Mouse (Mus musculus): Measurements from ENCODE around the gene Rapgef5. TPM values are rescaled to one million over a fixed set of nuclear protein-coding genes. Genes with fewer than 3 reads are reported as not detected.

Gene Rapgef5
- polyA plus RNA-seq, 1 experiment from 2014 or later: 7.7 TPM

DNA sequence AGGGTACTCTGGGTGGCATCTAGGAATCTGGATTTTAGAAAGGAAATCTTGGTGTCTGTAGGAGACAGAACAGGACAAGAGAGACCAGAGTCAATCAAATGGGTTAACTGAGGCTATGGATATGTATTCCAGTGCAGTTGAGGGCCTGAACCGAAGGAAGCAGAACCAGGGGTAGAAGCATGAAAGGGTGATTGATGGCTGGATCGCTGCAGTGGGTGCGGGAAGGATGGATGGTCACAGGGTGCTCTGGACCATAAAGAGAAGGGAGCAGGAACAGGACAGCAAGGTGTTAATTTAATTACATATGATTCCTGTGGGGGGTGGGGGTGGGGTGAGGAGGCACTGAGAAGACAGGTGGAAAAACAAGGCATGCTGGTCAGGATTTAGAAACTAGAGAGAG, 76.3 kb downstream of the Rapgef5 start:
- Histone ChIP-seq H3K36me3 (replicated peaks; ENCODE audit: control insufficient read depth, insufficient read depth, low read depth, low read length) (no peaks in the 10 kb centered on the region), H3K4me3 (ENCODE audit: low read depth, low read length) (no peak overlapping the region), H3K27me3 (ENCODE audit: control insufficient read depth, insufficient read depth, low read length) (no peaks in the 10 kb centered on the region), H3K27ac (replicated peaks; ENCODE audit: low read depth, low read length) (no peak overlapping the region), H3K9ac (replicated peaks; ENCODE audit: low read length) (no peak overlapping the region), H3K9me3 (replicated peaks; ENCODE audit: control insufficient read depth, low read length) (no peaks in the 10 kb centered on the region), H3K4me1 (ENCODE audit: control insufficient read depth, insufficient read depth, low read length) (no peaks in the 10 kb centered on the region), H3K4me2 (ENCODE audit: low read depth, low read length) (no peak overlapping the region)
- 60% methylated on average over 3 of the region's 3 CpGs for WGBS
- DNase-seq (ENCODE audit: low spot score) (no peak), ATAC-seq (replicated peaks; ENCODE audit: insufficient number of reproducible peaks, low FRiP score, low TSS enrichment, low read depth) (no peak)

- DNase-seq (ENCODE audit: low spot score) (no peak), ATAC-seq (replicated peaks; ENCODE audit: insufficient number of reproducible peaks, low FRiP score, low TSS enrichment, low read depth) (no peak)
- Histone ChIP-seq H3K4me2 (ENCODE audit: low read depth, low read length) (no peak overlapping the region), H3K4me1 (ENCODE audit: control insufficient read depth, insufficient read depth, low read length) (no peaks in the 10 kb centered on the region), H3K27me3 (ENCODE audit: control insufficient read depth, insufficient read depth, low read length) (no peaks in the 10 kb centered on the region), H3K4me3 (ENCODE audit: low read depth, low read length) (no peak overlapping the region), H3K36me3 (replicated peaks; ENCODE audit: control insufficient read depth, insufficient read depth, low read depth, low read length) (no peaks in the 10 kb centered on the region), H3K9ac (replicated peaks; ENCODE audit: low read length) (no peak overlapping the region), H3K27ac (replicated peaks; ENCODE audit: low read depth, low read length) (no peak overlapping the region), H3K9me3 (replicated peaks; ENCODE audit: control insufficient read depth, low read length) (no peaks in the 10 kb centered on the region)
- WGBS: 65% methylated on average over 9 of the region's 9 CpGs
Observed at GRCm38 (mm10) chr12:117595179-117595578, 78.9 kb downstream of the Rapgef5 start.

GRCm38 (mm10) chr12:117598190-117598589, 81.9 kb downstream of the Rapgef5 start:
- H3K4me3 ChIP-seq (ENCODE audit: low read depth, low read length): no peak overlapping the region
- WGBS: 80% methylated on average over 2 of the region's 2 CpGs
- no peaks in the 10 kb centered on the region for H3K27me3 ChIP-seq (ENCODE audit: control insufficient read depth, insufficient read depth, low read length)
- no peak overlapping the region for H3K4me2 ChIP-seq (ENCODE audit: low read depth, low read length)
- no peaks in the 10 kb centered on the region for H3K4me1 ChIP-seq (ENCODE audit: control insufficient read depth, insufficient read depth, low read length)
- no peak overlapping the region for H3K9ac ChIP-seq (replicated peaks; ENCODE audit: low read length)
- ATAC-seq (replicated peaks; ENCODE audit: insufficient number of reproducible peaks, low FRiP score, low TSS enrichment, low read depth) (no peak), DNase-seq (ENCODE audit: low spot score) (no peak)
- no peaks in the 10 kb centered on the region for H3K36me3 ChIP-seq (replicated peaks; ENCODE audit: control insufficient read depth, insufficient read depth, low read depth, low read length)
- no peaks in the 10 kb centered on the region for H3K9me3 ChIP-seq (replicated peaks; ENCODE audit: control insufficient read depth, low read length)
- no peak overlapping the region for H3K27ac ChIP-seq (replicated peaks; ENCODE audit: low read depth, low read length)

- ATAC-seq (replicated peaks; ENCODE audit: insufficient number of reproducible peaks, low FRiP score, low TSS enrichment, low read depth) (0 out of 2 replicates have a peak, but pooled peaks have one; percentile 52), DNase-seq (ENCODE audit: low spot score) (no peak)
- H3K36me3 ChIP-seq (replicated peaks; ENCODE audit: control insufficient read depth, insufficient read depth, low read depth, low read length): no peaks in the 10 kb centered on the region
- WGBS: 62% methylated on average over 3 of the region's 3 CpGs
- H3K4me1 ChIP-seq (ENCODE audit: control insufficient read depth, insufficient read depth, low read length): no peaks in the 10 kb centered on the region
- H3K9me3 ChIP-seq (replicated peaks; ENCODE audit: control insufficient read depth, low read length): no peaks in the 10 kb centered on the region
- no peak overlapping the region for H3K4me3 ChIP-seq (ENCODE audit: low read depth, low read length)
- H3K4me2 ChIP-seq (ENCODE audit: low read depth, low read length): no peak overlapping the region
- no peak overlapping the region for H3K9ac ChIP-seq (replicated peaks; ENCODE audit: low read length)
- no peaks in the 10 kb centered on the region for H3K27me3 ChIP-seq (ENCODE audit: control insufficient read depth, insufficient read depth, low read length)
- no peak overlapping the region for H3K27ac ChIP-seq (replicated peaks; ENCODE audit: low read depth, low read length)
Observed at GRCm38 (mm10) chr12:117605966-117606365, 89.7 kb downstream of the Rapgef5 start.

DNA sequence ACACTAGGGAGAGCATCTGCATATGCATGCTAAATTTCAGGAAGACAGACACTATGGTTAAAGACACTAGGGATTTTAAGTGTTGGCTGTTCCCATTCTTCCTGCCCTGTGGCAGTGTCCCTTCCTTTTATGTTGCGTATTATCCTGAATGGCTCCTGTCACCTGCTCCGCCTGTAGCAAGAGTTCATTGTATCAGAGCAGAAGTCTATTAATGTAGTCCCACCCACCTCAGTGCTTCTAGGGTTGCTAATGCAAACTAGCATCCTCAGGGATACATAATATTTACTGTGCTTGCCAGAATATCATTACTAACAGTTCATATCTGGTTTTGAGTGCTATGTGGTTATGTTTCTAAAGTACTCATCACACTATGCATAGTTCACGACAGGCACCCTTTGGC, 96.4 kb downstream of the Rapgef5 start:
- DNase-seq (ENCODE audit: low spot score): no peak
- ATAC-seq (replicated peaks; ENCODE audit: insufficient number of reproducible peaks, low FRiP score, low TSS enrichment, low read depth): no peak
- 77% methylated on average over 3 of the region's 3 CpGs for WGBS
- H3K36me3 ChIP-seq (replicated peaks; ENCODE audit: control insufficient read depth, insufficient read depth, low read depth, low read length): no peaks in the 10 kb centered on the region
- H3K27me3 ChIP-seq (ENCODE audit: control insufficient read depth, insufficient read depth, low read length): no peaks in the 10 kb centered on the region
- no peaks in the 10 kb centered on the region for H3K4me1 ChIP-seq (ENCODE audit: control insufficient read depth, insufficient read depth, low read length)
- H3K4me2 ChIP-seq (ENCODE audit: low read depth, low read length): no peak overlapping the region
- H3K27ac ChIP-seq (replicated peaks; ENCODE audit: low read depth, low read length): no peak overlapping the region
- no peaks in the 10 kb centered on the region for H3K9me3 ChIP-seq (replicated peaks; ENCODE audit: control insufficient read depth, low read length)
- no peak overlapping the region for H3K4me3 ChIP-seq (ENCODE audit: low read depth, low read length)
- H3K9ac ChIP-seq (replicated peaks; ENCODE audit: low read length): no peak overlapping the region

DNA sequence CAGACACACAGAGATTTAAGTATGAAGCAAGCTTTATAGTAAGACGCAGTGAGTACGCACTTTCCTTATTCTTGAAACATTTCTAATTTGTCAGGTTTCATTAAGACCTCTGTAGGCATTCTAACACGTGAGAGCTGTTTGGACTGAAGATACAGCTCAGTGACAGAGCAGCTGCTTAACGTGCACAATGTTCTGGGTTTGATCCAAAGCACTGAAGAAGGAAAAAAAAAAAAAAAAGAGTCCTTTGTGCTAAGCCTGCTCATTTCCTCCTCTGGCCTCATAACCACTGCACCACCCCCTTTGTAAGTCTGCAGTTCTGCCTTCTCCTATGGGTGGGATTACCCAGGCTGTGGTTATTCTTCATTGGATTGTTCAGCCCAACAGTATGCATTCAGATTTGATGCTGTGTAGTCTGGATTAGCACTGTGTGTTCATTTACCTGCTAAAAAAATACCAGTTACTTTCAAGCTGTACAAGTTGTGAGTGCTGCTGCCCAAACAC, 103.3 kb downstream of the Rapgef5 start:
- Histone ChIP-seq H3K4me2 (ENCODE audit: low read depth, low read length) (no peak overlapping the region), H3K27me3 (ENCODE audit: control insufficient read depth, insufficient read depth, low read length) (no peaks in the 10 kb centered on the region), H3K9ac (replicated peaks; ENCODE audit: low read length) (no peak overlapping the region), H3K4me3 (ENCODE audit: low read depth, low read length) (no peak overlapping the region), H3K27ac (replicated peaks; ENCODE audit: low read depth, low read length) (no peak overlapping the region), H3K4me1 (ENCODE audit: control insufficient read depth, insufficient read depth, low read length) (no peaks in the 10 kb centered on the region), H3K9me3 (replicated peaks; ENCODE audit: control insufficient read depth, low read length) (no peaks in the 10 kb centered on the region), H3K36me3 (replicated peaks; ENCODE audit: control insufficient read depth, insufficient read depth, low read depth, low read length) (no peaks in the 10 kb centered on the region)
- ATAC-seq (replicated peaks; ENCODE audit: insufficient number of reproducible peaks, low FRiP score, low TSS enrichment, low read depth) (no peak), DNase-seq (ENCODE audit: low spot score) (no peak)
- WGBS: 74% methylated on average over 4 of the region's 4 CpGs

DNA sequence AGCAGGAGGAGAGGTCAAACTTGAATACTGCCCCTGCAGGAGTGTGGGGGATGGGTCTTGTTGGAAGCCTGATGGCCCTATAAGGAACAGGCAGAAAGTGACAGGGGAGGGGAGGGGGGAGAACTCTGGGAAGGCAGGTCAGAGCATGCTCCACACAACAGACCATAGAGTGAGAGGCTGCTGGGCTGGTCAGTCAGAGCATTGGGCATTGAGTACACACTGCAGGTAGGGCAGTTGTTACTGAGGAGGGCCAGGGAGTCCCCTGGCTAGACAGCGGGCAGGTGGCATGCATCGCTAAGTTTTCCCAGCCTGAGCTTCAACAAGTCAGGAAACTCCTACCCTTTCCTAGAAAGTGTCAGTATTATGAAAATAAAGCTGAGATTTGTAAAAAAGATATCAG, 106.7 kb downstream of the Rapgef5 start:
- no peak for DNase-seq (ENCODE audit: low spot score)
- H3K4me1 ChIP-seq (ENCODE audit: control insufficient read depth, insufficient read depth, low read length): no peaks in the 10 kb centered on the region
- 0 out of 2 replicates have a peak, but pooled peaks have one; percentile 39 for ATAC-seq (replicated peaks; ENCODE audit: insufficient number of reproducible peaks, low FRiP score, low TSS enrichment, low read depth)
- H3K27ac ChIP-seq (replicated peaks; ENCODE audit: low read depth, low read length): no peak overlapping the region
- H3K9ac ChIP-seq (replicated peaks; ENCODE audit: low read length): no peak overlapping the region
- H3K4me2 ChIP-seq (ENCODE audit: low read depth, low read length): no peak overlapping the region
- 79% methylated on average over 2 of the region's 2 CpGs for WGBS
- H3K4me3 ChIP-seq (ENCODE audit: low read depth, low read length): no peak overlapping the region
- no peaks in the 10 kb centered on the region for H3K9me3 ChIP-seq (replicated peaks; ENCODE audit: control insufficient read depth, low read length)
- H3K36me3 ChIP-seq (replicated peaks; ENCODE audit: control insufficient read depth, insufficient read depth, low read depth, low read length): no peaks in the 10 kb centered on the region
- H3K27me3 ChIP-seq (ENCODE audit: control insufficient read depth, insufficient read depth, low read length): no peaks in the 10 kb centered on the region

GRCm38 (mm10) chr12:117627311-117627710, 111.0 kb downstream of the Rapgef5 start:
- DNase-seq (ENCODE audit: low spot score) (no peak), ATAC-seq (replicated peaks; ENCODE audit: insufficient number of reproducible peaks, low FRiP score, low TSS enrichment, low read depth) (0 out of 2 replicates have a peak, but pooled peaks have one; percentile 67)
- Histone ChIP-seq H3K36me3 (replicated peaks; ENCODE audit: control insufficient read depth, insufficient read depth, low read depth, low read length) (no peaks in the 10 kb centered on the region), H3K4me3 (ENCODE audit: low read depth, low read length) (no peak overlapping the region), H3K27me3 (ENCODE audit: control insufficient read depth, insufficient read depth, low read length) (no peaks in the 10 kb centered on the region), H3K9ac (replicated peaks; ENCODE audit: low read length) (no peak overlapping the region), H3K27ac (replicated peaks; ENCODE audit: low read depth, low read length) (no peak overlapping the region), H3K9me3 (replicated peaks; ENCODE audit: control insufficient read depth, low read length) (no peaks in the 10 kb centered on the region), H3K4me1 (ENCODE audit: control insufficient read depth, insufficient read depth, low read length) (no peaks in the 10 kb centered on the region), H3K4me2 (ENCODE audit: low read depth, low read length) (no peak overlapping the region)
- WGBS: 47% methylated on average over 2 of the region's 2 CpGs
